Mouse (Mus musculus) spleen, adult 2 months (tissue): ENCODE results near the gene Cstf2t. TPM values are rescaled to one million over a fixed set of nuclear protein-coding genes. Genes with fewer than 3 reads are reported as not detected.

ENCODE experiments used
- DNase-seq, 2 experiments: peaks; one replicate each; pipeline versions ENCODE4 v3.0.0 to v3.0.0-alpha.2; 2012 to 2021; ENCODE audit warnings: low spot score in 2 of 2, low read depth in 1 of 2
- H3K27ac ChIP-seq: fragments of 200-500 bp; 2 replicates; pipeline ENCODE4 v1.5.1; 2012; ENCODE audit warnings: low read length, inconsistent platforms; ENCODE audit not compliant: insufficient read depth
- H3K27me3 ChIP-seq: fragments of 200-500 bp; 2 replicates; pipeline ENCODE4 v1.6.1; 2012; ENCODE audit warnings: mild to moderate bottlenecking, moderate library complexity, low read length, inconsistent platforms; ENCODE audit not compliant: control insufficient read depth, insufficient read depth
- H3K36me3 ChIP-seq: fragments of 200-500 bp; 2 replicates; pipeline ENCODE4 v1.6.1; 2012; ENCODE audit warnings: mild to moderate bottlenecking, low read length, inconsistent platforms; ENCODE audit not compliant: control insufficient read depth, insufficient read depth
- H3K4me1 ChIP-seq: fragments of 200-500 bp; 2 replicates; pipeline ENCODE4 v1.6.1; 2011; ENCODE audit warnings: inconsistent platforms; ENCODE audit not compliant: control insufficient read depth, insufficient read depth, insufficient read length
- H3K4me3 ChIP-seq: fragments of 200-500 bp; 2 replicates; pipeline ENCODE4 v1.5.1; 2011; ENCODE audit warnings: mild to moderate bottlenecking, inconsistent platforms; ENCODE audit not compliant: insufficient read depth, insufficient read length; ENCODE audit errors: extremely low read depth
- CTCF ChIP-seq: fragments of 200-500 bp; IDR thresholded peaks from 2 replicates; pipeline ENCODE4 v1.5.1; 2011; ENCODE audit warnings: mild to moderate bottlenecking, inconsistent platforms; ENCODE audit not compliant: insufficient read depth, insufficient read length, insufficient replicate concordance; ENCODE audit errors: extremely low read depth
- POLR2A ChIP-seq: fragments of 200-500 bp; IDR thresholded peaks from 2 replicates; pipeline ENCODE4 v1.6.1; 2011; ENCODE audit warnings: low read depth, low read length, inconsistent platforms
- WGBS: fragments of 180-500 bp; shearing (Covaris S2); methylation state at CpG from one replicate; pipeline ENCODE4 v1.1.7; 2018; 5-methylcytosine and 5-hydroxymethylcytosine counted together
- polyA plus RNA-seq: library from polyadenylated mRNA; depleted of rRNA; stranded (reverse); fragments of >200 nt; gene quantifications from 2 replicates; pipeline ENCODE4 v1.2.3, GENCODE M21; 2012

Gene Cstf2t
- polyA plus RNA-seq, 1 experiment, result 8.2 TPM

DNA sequence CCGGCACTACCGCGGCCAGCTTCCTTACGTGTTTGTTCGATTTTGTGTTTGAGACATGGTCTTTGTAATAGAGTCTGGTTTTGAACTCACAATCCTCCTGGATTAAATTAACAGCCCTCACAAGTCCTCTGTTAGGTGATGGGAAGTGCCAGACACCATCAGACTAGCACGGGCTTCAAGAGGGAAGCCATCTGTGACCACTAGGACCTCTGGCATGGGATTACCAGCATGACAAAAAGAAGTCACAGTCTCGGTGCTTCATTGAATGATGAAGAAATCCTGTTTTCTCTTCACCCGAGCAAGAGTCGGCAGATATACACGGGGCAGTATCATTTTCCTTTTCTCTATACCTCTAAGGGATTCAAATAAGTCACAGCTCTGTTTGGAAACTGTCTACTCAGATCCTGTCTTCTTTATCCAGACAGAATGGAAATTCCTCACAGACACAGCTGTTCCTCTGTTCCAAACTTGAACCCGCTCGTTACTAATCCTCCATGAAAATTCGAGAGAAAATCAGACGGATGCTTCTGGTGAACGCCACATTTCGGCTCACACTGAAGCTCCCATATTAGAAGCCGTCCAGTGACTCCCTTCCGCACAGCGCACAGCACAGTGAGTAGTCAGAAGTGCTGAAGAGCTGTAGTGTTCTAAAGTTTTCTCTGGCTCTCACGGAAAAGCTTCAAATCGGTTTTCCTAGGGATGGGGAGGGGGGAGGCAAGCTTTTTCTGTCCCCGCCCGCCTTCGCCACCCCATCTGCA is 8.5 kb upstream of the Cstf2t start:
- WGBS, result 86% methylated on average over 24 of the region's 24 CpGs
- no peak overlapping the region for H3K27ac ChIP-seq
- TF ChIP-seq POLR2A (no peak), CTCF (no peak)
- no peak overlapping the region for H3K4me3 ChIP-seq
- no peaks in the 10 kb centered on the region for H3K27me3 ChIP-seq
- no peak for DNase-seq
- no peaks in the 10 kb centered on the region for H3K4me1 ChIP-seq
- H3K36me3 ChIP-seq, result no peaks in the 10 kb centered on the region

DNA sequence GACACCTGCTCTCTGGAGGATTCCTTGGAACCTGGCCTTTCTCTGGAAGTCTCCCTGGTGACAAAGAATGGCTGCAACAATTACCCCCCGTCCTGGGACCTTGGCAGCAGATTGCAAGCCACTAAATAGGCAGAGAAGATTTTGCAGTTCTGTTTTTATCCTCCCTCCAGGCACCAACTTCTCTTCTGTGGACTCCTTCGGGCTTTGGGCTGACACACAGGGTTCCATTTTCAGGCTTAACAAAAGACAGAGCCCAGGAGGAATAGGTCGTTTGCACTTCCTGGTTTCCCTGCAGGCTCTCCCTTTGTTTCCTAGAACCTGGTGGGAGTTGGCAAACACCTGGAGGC is 7.9 kb upstream of the Cstf2t start:
- H3K27ac ChIP-seq, result no peak overlapping the region
- no peaks in the 10 kb centered on the region for H3K27me3 ChIP-seq
- no peak for TF ChIP-seq POLR2A
- no peak for TF ChIP-seq CTCF
- H3K4me3 ChIP-seq, result no peak overlapping the region
- no peaks in the 10 kb centered on the region for H3K4me1 ChIP-seq
- no peaks in the 10 kb centered on the region for H3K36me3 ChIP-seq
- no peak for DNase-seq
- 68% methylated on average over 3 of the region's 3 CpGs for WGBS

DNA sequence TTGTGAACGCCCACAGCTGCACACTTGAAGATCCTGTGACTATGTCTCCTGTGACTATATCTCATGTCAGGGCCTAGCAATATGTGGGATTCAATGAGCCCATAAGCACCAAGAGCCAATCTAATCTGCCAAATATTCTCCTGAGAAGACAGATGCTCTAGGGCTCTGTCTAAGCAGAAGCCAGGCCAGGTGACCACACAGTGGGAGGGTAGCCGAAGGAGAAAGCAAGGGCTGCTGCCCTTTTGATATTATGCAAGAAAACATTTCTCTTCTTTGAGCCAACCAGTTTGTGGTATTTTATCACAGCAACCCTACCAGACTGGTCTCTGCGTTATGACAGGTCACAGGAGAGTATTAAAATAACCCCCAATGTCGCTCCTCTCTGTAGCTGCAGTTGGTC is 6.5 kb upstream of the Cstf2t start:
- Histone ChIP-seq H3K27ac (no peak overlapping the region), H3K27me3 (no peaks in the 10 kb centered on the region), H3K4me3 (no peak overlapping the region), H3K36me3 (no peaks in the 10 kb centered on the region), H3K4me1 (no peaks in the 10 kb centered on the region)
- TF ChIP-seq CTCF, result no peak
- TF ChIP-seq POLR2A, result no peak
- DNase-seq, result no peak
- WGBS, result 89% methylated on average over 4 of the region's 4 CpGs

DNA sequence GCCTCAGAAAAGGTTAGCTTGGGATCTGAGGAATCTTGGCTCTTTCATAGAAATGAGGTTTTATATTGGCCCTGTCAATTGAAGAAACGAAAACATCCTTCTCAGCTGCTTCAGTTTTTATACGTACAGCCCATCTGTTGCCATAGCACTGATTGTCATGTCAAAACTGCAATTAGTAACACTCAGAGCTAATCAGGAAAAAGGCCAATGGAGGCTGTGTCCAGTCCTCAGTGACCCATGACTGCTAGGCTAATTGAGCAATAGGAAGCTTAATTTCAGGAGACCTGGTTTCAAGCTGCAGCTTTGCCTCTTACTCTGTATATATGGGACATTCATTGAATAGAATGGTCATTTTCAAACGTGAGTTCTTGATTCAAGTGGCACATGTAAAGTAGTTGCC is 4.4 kb upstream of the Cstf2t start:
- Histone ChIP-seq H3K4me3 (no peak overlapping the region), H3K27ac (no peak overlapping the region), H3K4me1 (no peaks in the 10 kb centered on the region), H3K27me3 (no peaks in the 10 kb centered on the region), H3K36me3 (no peaks in the 10 kb centered on the region)
- 79% methylated on average over 3 of the region's 3 CpGs for WGBS
- no peak for DNase-seq
- TF ChIP-seq CTCF (no peak), POLR2A (no peak)

DNA sequence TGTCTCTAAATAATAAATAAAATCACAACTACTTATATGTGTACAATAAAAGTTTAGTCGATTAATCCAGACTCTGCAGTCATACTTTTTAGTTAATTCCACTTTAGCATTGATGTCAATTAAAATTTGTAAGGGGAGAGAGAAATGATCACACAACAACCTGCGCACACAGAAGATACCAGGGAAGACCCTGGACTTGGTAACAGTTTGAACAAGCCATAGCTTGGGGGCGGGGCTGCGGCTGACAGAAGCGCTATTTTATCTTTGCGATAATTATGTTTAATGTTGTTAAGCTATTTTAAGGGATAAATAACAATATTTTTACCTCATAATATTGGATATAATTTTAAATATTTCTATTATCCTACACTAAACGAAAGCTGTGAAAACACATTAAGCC is 411 bp upstream of the Cstf2t start:
- H3K27me3 ChIP-seq, result no peaks in the 10 kb centered on the region
- peak overlapping the region; percentile 33; the same call in 1 of the 2 replicates for H3K4me3 ChIP-seq
- WGBS, result 17% methylated on average over 7 of the region's 7 CpGs
- peaks cover 4% of the 10 kb centered on the region for H3K36me3 ChIP-seq
- no peak for DNase-seq
- no peak overlapping the region for H3K27ac ChIP-seq
- no peak for TF ChIP-seq CTCF
- no peak for TF ChIP-seq POLR2A
- H3K4me1 ChIP-seq, result peaks cover 14% of the 10 kb centered on the region

DNA sequence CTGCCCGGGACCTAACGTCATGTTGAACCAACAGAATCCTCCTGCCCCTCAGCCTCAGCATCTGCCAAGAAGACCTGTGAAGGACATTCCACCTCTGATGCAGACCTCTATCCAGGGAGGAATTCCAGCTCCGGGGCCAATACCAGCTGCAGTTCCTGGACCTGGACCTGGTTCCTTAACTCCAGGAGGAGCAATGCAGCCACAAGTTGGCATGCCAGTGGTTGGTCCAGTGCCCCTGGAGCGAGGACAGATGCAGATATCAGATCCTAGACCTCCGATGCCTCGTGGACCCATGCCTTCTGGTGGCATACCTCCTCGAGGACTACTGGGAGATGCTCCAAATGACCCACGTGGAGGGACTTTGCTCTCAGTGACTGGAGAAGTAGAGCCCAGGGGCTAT is 1.1 kb downstream of the Cstf2t start:
- peaks cover 14% of the 10 kb centered on the region for H3K4me1 ChIP-seq
- H3K27ac ChIP-seq, result no peak overlapping the region
- DNase-seq, result peak in 1 of 2 experiments; percentile 4
- no peaks in the 10 kb centered on the region for H3K27me3 ChIP-seq
- H3K4me3 ChIP-seq, result no peak overlapping the region; the same call in 1 of the 2 replicates
- TF ChIP-seq POLR2A (no peak), CTCF (no peak)
- H3K36me3 ChIP-seq, result peaks cover 4% of the 10 kb centered on the region
- WGBS, result 93% methylated on average over 8 of the region's 8 CpGs

DNA sequence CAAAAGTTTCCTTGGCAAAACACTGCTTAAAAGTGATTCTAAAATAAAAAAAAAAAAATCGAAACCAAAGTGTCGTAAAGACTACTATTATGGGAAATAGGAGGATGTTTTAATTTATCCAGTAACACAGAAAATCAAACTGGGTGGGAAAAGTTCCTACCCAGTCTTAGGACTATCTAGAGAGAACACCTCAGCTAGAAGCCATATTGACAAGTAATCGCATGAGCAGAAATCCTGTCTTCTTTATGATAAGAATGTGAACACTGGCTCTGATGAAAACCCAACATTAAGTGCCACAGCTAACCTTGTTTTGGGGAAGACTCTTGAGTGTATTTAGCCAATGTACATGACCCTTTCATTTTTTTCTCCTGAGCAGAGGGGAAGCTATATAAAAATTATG is 15.2 kb downstream of the Cstf2t start:
- Histone ChIP-seq H3K36me3 (no peaks in the 10 kb centered on the region), H3K4me1 (no peaks in the 10 kb centered on the region)

More for the DNA sequence above, 15.2 kb downstream of the Cstf2t start:
- Histone ChIP-seq H3K27me3 (no peaks in the 10 kb centered on the region), H3K27ac (no peak overlapping the region), H3K4me3 (no peak overlapping the region)
- WGBS, result 93% methylated on average over 3 of the region's 3 CpGs
- no peak for DNase-seq
- TF ChIP-seq POLR2A, result no peak
- TF ChIP-seq CTCF, result no peak
